Mouse (Mus musculus) thymus, postnatal 36 days (tissue): ENCODE measurements at regions not wholly inside any gene's neighbourhood (a gene's known extent, or its start where the extent isn't known, plus 50 kb on each side); places are given as distances from the start of the nearest gene placed in this dataset.

ENCODE experiments used
- DNase-seq, 2 experiments: peaks; one replicate each; pipeline ENCODE4 v3.0.0; 2022; ENCODE audit warnings: mixed read lengths in 2 of 2

GRCm38 (mm10) chr1:92386752-92387151 lies 86.9 kb downstream of the Ndufa10 start:
- no peak for DNase-seq

GRCm38 (mm10) chr1:92384945-92385344 lies 88.7 kb downstream of the Ndufa10 start:
- no peak for DNase-seq

- DNase-seq: no peak
Observed at GRCm38 (mm10) chr1:92383749-92384148, 89.9 kb downstream of the Ndufa10 start.

- no peak for DNase-seq
Observed at GRCm38 (mm10) chr1:92379510-92379886, 94.2 kb downstream of the Ndufa10 start.

GRCm38 (mm10) chr1:92378741-92379509 lies 94.7 kb downstream of the Ndufa10 start:
- no peak for DNase-seq

- DNase-seq: no peak
Observed at GRCm38 (mm10) chr1:92376456-92376855, 97.2 kb downstream of the Ndufa10 start.

- DNase-seq: no peak
Observed at GRCm38 (mm10) chr1:92372222-92372990, 101.3 kb downstream of the Ndufa10 start.

GRCm38 (mm10) chr1:92371357-92371981 lies 102.2 kb downstream of the Ndufa10 start:
- DNase-seq: no peak

GRCm38 (mm10) chr1:92370842-92371241 lies 102.8 kb downstream of the Ndufa10 start:
- no peak for DNase-seq

- no peak for DNase-seq
Observed at GRCm38 (mm10) chr1:92369972-92370371, 103.7 kb downstream of the Ndufa10 start.

- DNase-seq: no peak
Observed at GRCm38 (mm10) chr1:92366249-92366648, 107.4 kb downstream of the Ndufa10 start.

- no peak for DNase-seq
Observed at GRCm38 (mm10) chr1:92365366-92366075, 108.1 kb downstream of the Ndufa10 start.

- DNase-seq: no peak
Observed at GRCm38 (mm10) chr1:92361677-92362076, 112.0 kb downstream of the Ndufa10 start.

GRCm38 (mm10) chr1:92360255-92360654 lies 113.4 kb downstream of the Ndufa10 start:
- DNase-seq: peak; percentile 44 to 62

- DNase-seq: no peak
Observed at GRCm38 (mm10) chr1:92359473-92359872, 114.2 kb downstream of the Ndufa10 start.

- no peak for DNase-seq
Observed at GRCm38 (mm10) chr1:92358758-92359287, 114.8 kb downstream of the Ndufa10 start.

- no peak for DNase-seq
Observed at GRCm38 (mm10) chr1:92348353-92349005, 125.2 kb downstream of the Ndufa10 start.

GRCm38 (mm10) chr1:92347656-92348055 lies 126.0 kb downstream of the Ndufa10 start:
- DNase-seq: no peak

GRCm38 (mm10) chr1:92343768-92344167 lies 129.9 kb downstream of the Ndufa10 start:
- DNase-seq: no peak

GRCm38 (mm10) chr1:92343161-92343598 lies 130.5 kb downstream of the Ndufa10 start:
- DNase-seq: no peak

- no peak for DNase-seq
Observed at GRCm38 (mm10) chr1:92341846-92342540, 131.7 kb downstream of the Ndufa10 start.
